Mouse (Mus musculus): ENCODE results near the gene Mrgprf. TPM values are rescaled to one million over a fixed set of nuclear protein-coding genes. Genes with fewer than 3 reads are reported as not detected.

Mrgprf gene
- 1.7 and 2.2 TPM in 2 replicates for polyA plus RNA-seq (2014; fragmentation: Nextera tagmentation; extraction: Ambion mirVana)

DNA sequence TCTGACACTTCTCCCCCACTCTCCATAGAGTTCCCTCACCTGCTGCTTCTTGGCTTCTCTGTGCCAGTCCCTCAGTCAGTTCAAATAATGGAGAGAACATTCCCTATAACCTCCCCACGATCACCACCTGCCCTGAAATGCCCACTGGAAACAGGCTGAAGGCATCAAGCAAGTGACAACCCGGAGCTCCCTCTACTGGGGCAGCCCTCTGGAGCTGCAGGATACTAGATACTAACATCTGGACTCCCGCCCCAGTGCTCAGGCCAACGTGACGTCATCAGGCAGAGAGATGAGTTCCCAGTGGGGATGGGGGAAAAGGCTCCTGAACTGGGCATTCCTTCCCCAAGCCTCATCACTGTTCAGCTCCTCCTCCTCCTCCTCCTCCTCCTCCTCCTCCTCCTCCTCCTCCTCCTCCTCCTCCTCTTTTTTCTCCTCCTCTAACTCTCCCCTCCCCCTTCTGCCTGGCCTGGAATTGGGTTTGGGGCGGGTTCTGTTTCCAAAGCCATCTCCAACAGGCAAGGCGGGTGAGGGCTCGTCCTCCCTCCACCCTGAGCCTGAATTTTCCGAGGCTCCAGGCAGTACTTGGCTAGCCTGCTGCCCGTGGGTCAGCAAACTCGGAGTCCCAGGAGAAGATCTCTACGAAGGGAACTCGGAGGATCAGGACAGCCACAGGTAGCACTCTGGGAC is at the start of gene Mrgprf:
Gene Mrgprf (plus strand): TSS at position 508 of the 687 bp plus-strand sequence.
- H3K9ac ChIP-seq (ENCODE audit: low read depth, low read length): no peak within 1 kb of the TSS

DNA sequence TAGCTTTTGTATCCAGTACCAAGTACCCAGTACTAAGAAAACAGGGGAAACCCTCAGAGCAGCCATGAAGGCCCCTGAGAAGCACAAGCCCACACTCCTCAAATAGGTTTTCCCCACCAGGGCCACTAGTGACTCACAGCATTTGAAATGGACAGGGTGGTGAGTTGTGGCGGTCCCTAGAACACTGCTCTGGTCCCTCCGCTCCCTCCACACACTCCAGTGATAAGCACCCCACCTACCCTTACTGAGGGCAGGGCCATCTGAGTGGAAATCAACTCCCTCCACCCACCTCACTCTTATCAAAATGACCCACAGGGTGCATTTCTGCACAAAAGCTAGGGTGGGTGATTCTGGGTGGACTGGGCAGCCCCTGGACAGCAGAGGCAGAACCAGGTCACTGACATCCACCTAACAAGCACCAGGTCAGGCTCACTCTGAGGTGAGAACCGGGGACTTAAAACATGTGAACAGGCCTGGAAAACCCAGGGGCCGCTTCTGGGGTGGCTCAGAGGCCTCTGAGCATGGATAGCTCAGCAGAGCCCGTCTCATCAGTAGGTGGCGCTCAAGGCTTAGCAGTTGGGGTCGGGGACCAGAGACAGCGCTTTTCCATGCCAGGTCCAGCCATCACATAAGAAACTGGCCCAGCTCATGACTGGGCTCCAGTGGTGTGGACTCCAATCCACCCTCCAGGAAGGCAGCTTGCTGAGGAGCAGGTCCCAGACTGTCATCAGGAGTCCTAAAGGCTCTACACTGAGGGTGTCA is 47.7 kb upstream of the Mrgprf start:
- Histone ChIP-seq H3K4me1 (ENCODE audit: control insufficient read depth, insufficient read depth, low read length) (no peaks in the 10 kb centered on the region), H3K9me3 (ENCODE audit: control insufficient read depth, low read length) (no peaks in the 10 kb centered on the region), H3K27ac (ENCODE audit: low read depth, low read length) (no peak overlapping the region), H3K9ac (ENCODE audit: low read depth, low read length) (no peak overlapping the region), H3K36me3 (ENCODE audit: control insufficient read depth, insufficient read depth, low read length) (peaks cover 9% of the 10 kb centered on the region; the same call in 1 of the 2 replicates), H3K4me2 (replicated peaks; ENCODE audit: low read depth, low read length) (no peak overlapping the region), H3K4me3 (ENCODE audit: low read length) (no peak overlapping the region), H3K27me3 (ENCODE audit: control insufficient read depth, insufficient read depth, low read length) (no peaks in the 10 kb centered on the region)
- peak; percentile 82 for ATAC-seq (ENCODE audit: low FRiP score, low TSS enrichment)
- 24% methylated on average over 8 of the region's 8 CpGs for WGBS

More for the DNA sequence above, at the start of gene Mrgprf:
- Histone ChIP-seq H3K4me1 (ENCODE audit: control insufficient read depth, insufficient read depth, low read length) (peaks cover 10% of the 10 kb centered on the region), H3K36me3 (ENCODE audit: control insufficient read depth, insufficient read depth, low read length) (no peaks in the 10 kb centered on the region), H3K4me2 (replicated peaks; ENCODE audit: low read depth, low read length) (no peak within 1 kb of the TSS), H3K27me3 (ENCODE audit: control insufficient read depth, insufficient read depth, low read length) (no peaks in the 10 kb centered on the region), H3K9me3 (ENCODE audit: control insufficient read depth, low read length) (no peaks in the 10 kb centered on the region), H3K27ac (ENCODE audit: low read depth, low read length) (no peak within 1 kb of the TSS), H3K4me3 (ENCODE audit: low read length) (no peak within 1 kb of the TSS)
- 32% methylated on average over 12 of the region's 13 CpGs for WGBS
- no peak for ATAC-seq (ENCODE audit: low FRiP score, low TSS enrichment)

DNA sequence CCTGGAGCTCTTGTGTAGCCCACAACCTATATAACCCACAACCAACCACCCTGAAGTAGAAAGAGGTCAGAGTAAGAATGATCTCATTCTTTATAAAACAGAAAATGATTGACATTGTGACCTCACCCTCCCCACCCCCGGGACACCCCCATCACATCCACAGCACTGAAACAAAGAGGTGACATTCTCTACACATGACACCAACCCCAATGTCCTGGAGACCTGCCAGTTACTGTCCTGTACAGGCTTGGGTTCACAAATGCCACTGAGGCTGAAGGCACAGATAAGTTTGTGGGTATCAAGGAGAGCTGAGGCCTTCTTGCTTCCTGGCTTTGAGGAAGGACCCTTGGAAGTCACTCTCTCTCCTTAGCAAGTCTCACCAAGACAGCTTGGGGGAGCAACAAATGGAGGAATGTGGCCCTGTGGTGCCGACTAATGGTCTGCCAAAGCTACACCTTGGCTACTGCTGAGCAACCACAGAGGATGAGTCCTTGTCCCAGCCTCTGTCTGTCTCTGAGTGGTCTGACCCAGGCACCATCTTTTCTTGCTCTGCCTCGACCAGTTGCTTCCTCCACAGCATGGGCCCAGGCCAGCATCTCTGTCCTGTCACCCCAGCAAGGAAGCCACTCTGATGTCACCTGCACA is 46.5 kb upstream of the Mrgprf start:
- Histone ChIP-seq H3K4me3 (ENCODE audit: low read length) (no peak overlapping the region), H3K4me1 (ENCODE audit: control insufficient read depth, insufficient read depth, low read length) (no peaks in the 10 kb centered on the region), H3K36me3 (ENCODE audit: control insufficient read depth, insufficient read depth, low read length) (peaks cover 13% of the 10 kb centered on the region; the same call in 1 of the 2 replicates), H3K9ac (ENCODE audit: low read depth, low read length) (no peak overlapping the region), H3K9me3 (ENCODE audit: control insufficient read depth, low read length) (no peaks in the 10 kb centered on the region), H3K4me2 (replicated peaks; ENCODE audit: low read depth, low read length) (no peak overlapping the region), H3K27ac (ENCODE audit: low read depth, low read length) (no peak overlapping the region), H3K27me3 (ENCODE audit: control insufficient read depth, insufficient read depth, low read length) (no peaks in the 10 kb centered on the region)
- WGBS: 61% methylated on average over 3 of the region's 3 CpGs
- no peak for ATAC-seq (ENCODE audit: low FRiP score, low TSS enrichment)

DNA sequence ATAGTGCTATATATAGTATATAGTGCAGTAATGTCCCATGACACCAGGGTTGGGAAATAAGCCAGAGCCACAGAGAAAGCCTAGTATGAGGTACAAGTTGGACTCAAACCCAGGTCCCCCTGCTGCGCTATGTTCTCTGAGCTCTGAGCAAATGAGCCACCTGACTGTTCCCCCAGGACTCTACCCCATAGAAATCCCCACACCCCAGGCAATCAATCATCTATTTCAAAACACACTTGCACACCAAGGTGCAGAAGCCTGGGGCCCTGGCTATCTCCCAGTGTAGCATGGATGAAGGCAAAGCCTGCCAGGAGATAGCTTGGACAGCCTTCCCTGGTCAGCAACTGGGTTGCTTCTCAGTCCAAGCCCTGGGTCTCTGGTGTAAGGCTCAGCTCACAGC is 44.5 kb upstream of the Mrgprf start:
- Histone ChIP-seq H3K27me3 (ENCODE audit: control insufficient read depth, insufficient read depth, low read length) (no peaks in the 10 kb centered on the region), H3K4me2 (replicated peaks; ENCODE audit: low read depth, low read length) (no peak overlapping the region), H3K27ac (ENCODE audit: low read depth, low read length) (no peak overlapping the region), H3K9me3 (ENCODE audit: control insufficient read depth, low read length) (no peaks in the 10 kb centered on the region), H3K36me3 (ENCODE audit: control insufficient read depth, insufficient read depth, low read length) (peaks cover 27% of the 10 kb centered on the region; the same call in 1 of the 2 replicates), H3K4me1 (ENCODE audit: control insufficient read depth, insufficient read depth, low read length) (no peaks in the 10 kb centered on the region), H3K9ac (ENCODE audit: low read depth, low read length) (no peak overlapping the region), H3K4me3 (ENCODE audit: low read length) (no peak overlapping the region)
- 95% methylated on average over 1 of the region's 1 CpGs for WGBS
- no peak for ATAC-seq (ENCODE audit: low FRiP score, low TSS enrichment)

DNA sequence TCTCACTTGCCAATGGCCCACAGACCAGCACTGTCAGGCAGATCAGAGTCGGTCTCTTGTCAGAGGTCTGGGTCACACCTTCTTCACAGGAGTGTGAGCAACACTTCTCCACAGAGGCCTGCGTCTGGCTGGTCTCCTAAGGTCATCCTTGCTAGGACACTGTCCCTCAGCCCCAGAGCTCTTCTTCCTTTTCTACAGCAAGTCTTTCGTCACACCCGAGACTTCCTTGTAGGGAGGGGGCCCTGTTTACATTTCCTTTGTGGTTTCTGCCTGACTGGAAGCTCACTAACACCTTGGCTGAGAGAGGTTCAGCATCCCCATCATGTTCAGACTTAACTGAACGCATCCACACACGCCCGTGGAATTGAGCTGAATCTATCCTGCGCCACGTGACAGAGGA is 36.4 kb upstream of the Mrgprf start:
- no peak for ATAC-seq (ENCODE audit: low FRiP score, low TSS enrichment)
- Histone ChIP-seq H3K9me3 (ENCODE audit: control insufficient read depth, low read length) (no peaks in the 10 kb centered on the region), H3K4me2 (replicated peaks; ENCODE audit: low read depth, low read length) (no peak overlapping the region), H3K9ac (ENCODE audit: low read depth, low read length) (no peak overlapping the region), H3K36me3 (ENCODE audit: control insufficient read depth, insufficient read depth, low read length) (peaks cover 34% of the 10 kb centered on the region), H3K27me3 (ENCODE audit: control insufficient read depth, insufficient read depth, low read length) (no peaks in the 10 kb centered on the region), H3K4me3 (ENCODE audit: low read length) (no peak overlapping the region), H3K27ac (ENCODE audit: low read depth, low read length) (no peak overlapping the region), H3K4me1 (ENCODE audit: control insufficient read depth, insufficient read depth, low read length) (no peaks in the 10 kb centered on the region)
- WGBS: 74% methylated on average over 9 of the region's 9 CpGs

DNA sequence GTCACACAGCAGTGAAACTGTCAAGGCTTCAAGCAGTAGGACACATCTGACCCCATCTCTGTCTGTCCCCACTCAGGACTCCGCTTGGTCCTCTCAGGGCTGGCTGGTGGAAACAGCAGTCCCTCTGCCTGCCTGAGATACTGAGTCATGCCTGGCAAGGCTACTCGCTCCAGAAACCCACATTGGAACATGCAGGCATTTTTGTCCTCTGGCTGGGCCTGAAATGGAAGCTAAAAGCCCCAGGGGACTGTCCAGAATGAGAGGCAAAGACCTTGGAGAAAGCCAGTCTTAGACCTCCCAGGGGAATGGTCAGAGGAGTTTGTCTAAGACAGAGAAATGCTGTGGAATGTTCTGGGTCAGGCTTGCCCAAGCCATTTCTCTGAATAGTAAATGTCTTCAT is 34.6 kb upstream of the Mrgprf start:
- no peaks in the 10 kb centered on the region for H3K4me1 ChIP-seq (ENCODE audit: control insufficient read depth, insufficient read depth, low read length)
- H3K27me3 ChIP-seq (ENCODE audit: control insufficient read depth, insufficient read depth, low read length): no peaks in the 10 kb centered on the region
- 95% methylated on average over 2 of the region's 2 CpGs for WGBS
- ATAC-seq (ENCODE audit: low FRiP score, low TSS enrichment): no peak
- no peaks in the 10 kb centered on the region for H3K9me3 ChIP-seq (ENCODE audit: control insufficient read depth, low read length)
- H3K9ac ChIP-seq (ENCODE audit: low read depth, low read length): no peak overlapping the region
- no peak overlapping the region for H3K4me3 ChIP-seq (ENCODE audit: low read length)
- H3K27ac ChIP-seq (ENCODE audit: low read depth, low read length): no peak overlapping the region
- peaks cover 32% of the 10 kb centered on the region for H3K36me3 ChIP-seq (ENCODE audit: control insufficient read depth, insufficient read depth, low read length)
- no peak overlapping the region for H3K4me2 ChIP-seq (replicated peaks; ENCODE audit: low read depth, low read length)

DNA sequence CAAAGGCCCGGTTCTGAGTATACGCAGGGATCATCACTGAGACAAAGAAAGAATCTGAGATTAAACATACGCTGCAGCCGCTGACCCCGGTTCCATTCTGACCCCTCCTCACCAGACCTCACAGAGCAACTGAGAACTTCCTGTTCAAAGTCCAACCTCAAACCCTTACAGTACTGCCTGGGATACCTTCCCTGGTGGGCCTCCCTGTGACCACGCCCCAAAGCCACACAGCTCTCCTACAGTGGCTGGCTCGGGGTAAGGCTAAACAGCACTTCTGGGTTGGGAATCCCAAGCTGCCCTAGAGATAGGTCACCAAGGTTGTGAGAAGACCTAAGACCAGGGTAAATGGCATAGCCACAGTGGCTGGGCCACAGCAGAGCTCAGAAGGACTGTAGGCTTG is 31.7 kb upstream of the Mrgprf start:
- Histone ChIP-seq H3K4me3 (ENCODE audit: low read length) (no peak overlapping the region), H3K27ac (ENCODE audit: low read depth, low read length) (no peak overlapping the region), H3K9me3 (ENCODE audit: control insufficient read depth, low read length) (no peaks in the 10 kb centered on the region), H3K4me2 (replicated peaks; ENCODE audit: low read depth, low read length) (no peak overlapping the region), H3K27me3 (ENCODE audit: control insufficient read depth, insufficient read depth, low read length) (no peaks in the 10 kb centered on the region), H3K9ac (ENCODE audit: low read depth, low read length) (no peak overlapping the region), H3K36me3 (ENCODE audit: control insufficient read depth, insufficient read depth, low read length) (peaks cover 57% of the 10 kb centered on the region), H3K4me1 (ENCODE audit: control insufficient read depth, insufficient read depth, low read length) (no peaks in the 10 kb centered on the region)
- ATAC-seq (ENCODE audit: low FRiP score, low TSS enrichment): no peak
- WGBS: 93% methylated on average over 7 of the region's 7 CpGs

DNA sequence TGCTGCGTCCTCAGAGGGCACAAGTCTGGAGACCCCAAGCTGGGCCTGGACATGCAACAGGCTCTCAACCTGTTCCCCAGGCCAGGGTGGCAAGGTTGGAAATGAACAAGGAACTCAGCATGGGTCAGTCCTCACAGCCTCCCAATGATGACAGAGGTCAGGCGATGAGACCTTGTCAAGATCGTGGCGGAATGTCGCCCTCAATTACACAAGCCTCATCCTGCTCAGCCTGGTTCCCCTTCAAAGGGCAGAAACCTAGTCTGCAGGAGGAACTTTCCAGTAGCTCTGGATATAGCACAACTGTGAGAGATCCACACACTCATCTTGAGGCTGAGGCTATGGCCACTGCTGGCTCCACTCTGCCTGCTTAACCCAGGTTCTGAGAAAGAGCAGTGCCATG is 29.7 kb upstream of the Mrgprf start:
- 93% methylated on average over 5 of the region's 5 CpGs for WGBS
- H3K9me3 ChIP-seq (ENCODE audit: control insufficient read depth, low read length): no peaks in the 10 kb centered on the region
- no peak overlapping the region for H3K4me3 ChIP-seq (ENCODE audit: low read length)
- peaks cover 57% of the 10 kb centered on the region for H3K36me3 ChIP-seq (ENCODE audit: control insufficient read depth, insufficient read depth, low read length)
- no peak overlapping the region for H3K9ac ChIP-seq (ENCODE audit: low read depth, low read length)
- no peak overlapping the region for H3K27ac ChIP-seq (ENCODE audit: low read depth, low read length)
- H3K4me2 ChIP-seq (replicated peaks; ENCODE audit: low read depth, low read length): no peak overlapping the region
- no peaks in the 10 kb centered on the region for H3K4me1 ChIP-seq (ENCODE audit: control insufficient read depth, insufficient read depth, low read length)
- no peaks in the 10 kb centered on the region for H3K27me3 ChIP-seq (ENCODE audit: control insufficient read depth, insufficient read depth, low read length)
- ATAC-seq (ENCODE audit: low FRiP score, low TSS enrichment): no peak

DNA sequence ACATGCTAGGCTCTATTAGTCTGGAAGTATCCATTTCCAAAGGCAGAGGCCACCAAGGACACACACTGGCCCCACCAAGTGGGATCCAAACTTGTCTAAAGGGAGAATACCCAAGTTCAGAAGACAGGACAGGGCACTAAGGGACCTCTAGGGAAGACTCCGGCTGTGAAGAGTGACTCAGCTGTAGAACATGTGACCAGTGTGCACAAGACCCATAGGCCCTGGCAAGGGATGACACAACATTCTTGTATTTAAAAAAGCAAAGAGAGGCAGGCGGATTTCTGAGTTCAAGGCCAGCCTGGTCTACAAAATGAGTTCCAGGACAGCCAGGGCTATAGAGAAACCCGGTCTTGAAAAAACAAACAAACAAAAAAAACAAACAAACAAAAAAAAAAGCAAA is 25.1 kb upstream of the Mrgprf start:
- Histone ChIP-seq H3K4me1 (ENCODE audit: control insufficient read depth, insufficient read depth, low read length) (no peaks in the 10 kb centered on the region), H3K4me3 (ENCODE audit: low read length) (no peak overlapping the region), H3K27me3 (ENCODE audit: control insufficient read depth, insufficient read depth, low read length) (no peaks in the 10 kb centered on the region), H3K36me3 (ENCODE audit: control insufficient read depth, insufficient read depth, low read length) (peaks cover 69% of the 10 kb centered on the region), H3K9me3 (ENCODE audit: control insufficient read depth, low read length) (no peaks in the 10 kb centered on the region), H3K9ac (ENCODE audit: low read depth, low read length) (no peak overlapping the region), H3K4me2 (replicated peaks; ENCODE audit: low read depth, low read length) (no peak overlapping the region), H3K27ac (ENCODE audit: low read depth, low read length) (no peak overlapping the region)
- no peak for ATAC-seq (ENCODE audit: low FRiP score, low TSS enrichment)
- WGBS: 88% methylated on average over 3 of the region's 3 CpGs

All from kidney, embryonic 14.5 days (tissue).